Mouse (Mus musculus) layer of hippocampus, adult 11-12 months (tissue): Measurements from ENCODE around the gene Cdhr2.

ENCODE experiments used
- DNase-seq: peaks from one replicate; pipeline ENCODE4 v3.0.0; 2022; ENCODE audit warnings: low spot score

The Cdhr2 gene

GRCm38 (mm10) chr13:54752656-54753055 lies 51.4 kb downstream of the Cdhr2 start:
- DNase-seq = peak; percentile 93

GRCm38 (mm10) chr13:54753733-54754132 lies 52.5 kb downstream of the Cdhr2 start:
- no peak for DNase-seq

- DNase-seq = no peak
Measured at GRCm38 (mm10) chr13:54754169-54755080, 53.2 kb downstream of the Cdhr2 start.

GRCm38 (mm10) chr13:54755201-54755830 lies 54.1 kb downstream of the Cdhr2 start:
- no peak for DNase-seq

GRCm38 (mm10) chr13:54756156-54756712 lies 55.0 kb downstream of the Cdhr2 start:
- no peak for DNase-seq

GRCm38 (mm10) chr13:54757093-54757830 lies 56.0 kb downstream of the Cdhr2 start:
- DNase-seq = no peak

GRCm38 (mm10) chr13:54758045-54758755 lies 56.9 kb downstream of the Cdhr2 start:
- peak; percentile 92 for DNase-seq

GRCm38 (mm10) chr13:54758756-54759470 lies 57.7 kb downstream of the Cdhr2 start:
- no peak for DNase-seq

- no peak for DNase-seq
Measured at GRCm38 (mm10) chr13:54759496-54759895, 58.2 kb downstream of the Cdhr2 start.

GRCm38 (mm10) chr13:54760164-54760795 lies 59.0 kb downstream of the Cdhr2 start:
- DNase-seq = peak; percentile 89

GRCm38 (mm10) chr13:54760906-54761305 lies 59.6 kb downstream of the Cdhr2 start:
- DNase-seq = no peak

GRCm38 (mm10) chr13:54765281-54766191 lies 64.3 kb downstream of the Cdhr2 start:
- peak; percentile 47 for DNase-seq

GRCm38 (mm10) chr13:54766192-54766768 lies 65.0 kb downstream of the Cdhr2 start, which contains the start of gene Sncb:
Gene Sncb, minus strand, starts transcription at chr13:54766595.
- DNase-seq = peak; percentile 86

- no peak for DNase-seq
Measured at GRCm38 (mm10) chr13:54767012-54767411, 65.8 kb downstream of the Cdhr2 start.

GRCm38 (mm10) chr13:54780592-54780991 lies 79.3 kb downstream of the Cdhr2 start:
- peak; percentile 70 for DNase-seq

GRCm38 (mm10) chr13:54781086-54781485 lies 79.8 kb downstream of the Cdhr2 start:
- DNase-seq = no peak

- DNase-seq = no peak
Measured at GRCm38 (mm10) chr13:54783235-54783634, 82.0 kb downstream of the Cdhr2 start.

GRCm38 (mm10) chr13:54783698-54784097 lies 82.4 kb downstream of the Cdhr2 start, which contains the start of gene Eif4e1b:
Gene Eif4e1b, plus strand, starts transcription at chr13:54783998.
- no peak for DNase-seq
